Mouse (Mus musculus) hindlimb bud, embryonic 11.5 days (tissue): ENCODE data around the gene Epor.

Experiments
- DNase-seq: peaks from one replicate; pipeline ENCODE4 v3.0.0-alpha.2; 2012; ENCODE audit warnings: low read depth, low spot score; ENCODE audit errors: extremely low spot score

Gene Epor

DNA sequence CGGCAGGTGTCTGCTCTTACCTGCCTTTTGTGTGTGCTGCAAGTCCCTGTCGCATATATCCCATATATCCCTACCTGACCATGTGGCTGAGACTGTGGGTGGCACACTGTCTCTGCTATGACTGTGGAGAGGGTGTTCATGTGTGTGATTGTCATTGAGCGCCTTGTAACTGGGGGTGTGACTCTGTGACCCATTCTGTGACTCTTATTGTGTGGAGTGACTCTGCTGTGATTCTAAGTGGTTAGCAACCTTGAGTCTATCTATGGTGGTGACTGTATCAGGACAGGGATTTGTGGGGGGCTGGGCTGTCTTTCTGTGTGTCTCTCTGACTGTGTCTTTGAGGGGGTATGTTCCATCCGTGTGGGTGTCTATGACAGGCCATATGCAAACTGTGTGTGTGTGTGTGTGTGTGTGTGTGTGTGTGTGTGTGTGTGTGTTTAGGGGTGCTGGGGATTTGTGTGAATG, 25.6 kb downstream of the Epor start:
- no peak for DNase-seq

DNA sequence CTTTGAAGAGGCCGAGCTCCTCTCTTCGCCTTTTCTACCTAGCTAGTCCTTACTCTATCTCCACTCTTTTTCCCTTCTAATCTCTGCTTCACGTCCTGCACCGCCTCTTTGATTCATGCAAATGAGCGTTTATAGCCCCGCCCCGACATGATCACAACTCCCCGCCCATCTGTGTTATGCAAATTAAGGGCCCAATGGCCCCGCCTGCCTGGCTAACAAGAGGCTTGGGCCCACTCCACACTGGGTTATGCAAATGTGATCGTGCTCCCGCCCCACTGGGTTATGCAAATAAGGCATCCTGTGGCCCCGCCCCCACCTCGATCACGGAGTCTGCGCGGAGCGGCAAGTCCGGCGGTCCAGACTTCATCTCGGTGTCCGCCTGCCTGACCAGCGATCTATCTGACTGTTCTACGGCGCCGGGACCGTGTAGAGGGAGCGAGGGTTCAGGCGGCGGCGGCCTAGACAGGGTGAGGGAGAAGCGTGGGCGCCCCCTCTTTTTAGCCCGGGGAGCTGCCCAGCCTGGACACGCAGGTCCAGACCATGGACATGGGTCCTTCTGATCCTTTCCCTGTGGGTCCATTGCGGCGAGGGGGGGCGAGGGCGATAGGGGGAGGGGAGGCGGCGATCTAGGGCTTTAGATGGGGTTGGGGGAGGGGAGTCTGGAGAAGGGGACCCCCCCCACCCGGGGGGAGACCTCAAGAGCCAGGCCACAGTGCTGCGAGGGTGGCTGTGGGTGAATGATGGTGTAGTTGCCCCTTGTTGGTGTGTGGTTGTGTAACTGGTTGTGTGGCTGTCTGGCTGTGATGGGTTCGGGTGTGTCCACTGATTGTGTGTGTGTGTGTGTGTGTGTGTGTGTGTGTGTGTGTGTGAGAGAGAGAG, 26.4 kb downstream of the Epor start, which contains the start of gene Plppr2:
Gene Plppr2, plus strand, starts transcription at position 342 of the 879 bp plus-strand sequence.
- peak; percentile 68 for DNase-seq

DNA sequence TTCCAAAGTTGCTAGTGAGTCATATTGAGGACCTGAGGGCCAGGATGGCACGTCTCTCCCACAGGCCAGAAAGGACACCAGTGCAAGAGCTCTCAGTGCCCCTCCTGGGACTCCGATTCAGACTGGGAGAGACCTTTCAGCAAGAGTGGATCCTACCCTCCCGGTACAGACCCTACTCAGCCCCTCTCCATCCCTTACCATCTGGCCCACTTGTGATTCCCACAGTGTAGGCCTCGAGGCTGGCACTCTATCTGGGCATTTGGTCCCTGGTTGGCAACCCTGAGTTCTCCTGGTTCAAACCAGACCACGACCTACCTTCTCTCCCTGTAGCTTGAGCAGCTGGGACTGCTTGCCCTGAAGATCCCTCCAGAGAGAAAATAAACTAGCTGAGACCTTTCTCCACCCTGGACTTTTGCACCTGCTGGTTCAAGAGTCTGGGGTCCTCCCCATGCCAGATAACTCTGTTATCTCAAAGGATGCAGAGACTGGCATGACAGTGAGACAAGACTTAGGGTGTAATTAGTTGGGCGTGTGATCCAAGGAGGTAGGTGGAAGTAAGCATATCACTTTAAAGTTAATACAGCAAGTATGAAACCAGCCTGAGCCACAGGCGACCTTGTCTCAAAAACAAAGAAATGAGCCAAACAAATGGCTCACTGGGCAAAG, 27.7 kb downstream of the Epor start:
- DNase-seq, result no peak

GRCm38 (mm10) chr9:21934021-21934420, 29.3 kb downstream of the Epor start:
- DNase-seq, result no peak

- DNase-seq, result no peak
Measured at GRCm38 (mm10) chr9:21932445-21933137, 30.7 kb downstream of the Epor start.

DNA sequence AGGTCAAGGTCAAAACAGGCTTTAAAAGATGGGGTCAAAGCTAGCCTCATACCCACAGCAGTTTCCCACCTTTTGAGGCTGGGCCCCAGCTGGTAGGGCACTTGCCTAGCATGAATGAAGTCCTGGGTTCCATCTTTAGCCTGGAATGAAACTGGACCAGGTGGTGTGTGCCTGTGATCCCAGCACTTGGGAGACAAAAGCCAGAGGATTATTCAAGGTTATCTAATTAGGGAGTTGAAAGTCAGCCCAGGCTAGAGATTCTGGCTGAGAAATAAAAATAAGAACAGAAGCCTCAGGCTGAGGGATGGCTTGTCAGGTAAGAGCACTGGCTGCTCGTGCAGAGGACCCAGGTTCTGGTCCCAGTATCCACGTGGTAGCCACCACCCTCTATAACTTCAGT, 31.3 kb downstream of the Epor start:
- no peak for DNase-seq

DNA sequence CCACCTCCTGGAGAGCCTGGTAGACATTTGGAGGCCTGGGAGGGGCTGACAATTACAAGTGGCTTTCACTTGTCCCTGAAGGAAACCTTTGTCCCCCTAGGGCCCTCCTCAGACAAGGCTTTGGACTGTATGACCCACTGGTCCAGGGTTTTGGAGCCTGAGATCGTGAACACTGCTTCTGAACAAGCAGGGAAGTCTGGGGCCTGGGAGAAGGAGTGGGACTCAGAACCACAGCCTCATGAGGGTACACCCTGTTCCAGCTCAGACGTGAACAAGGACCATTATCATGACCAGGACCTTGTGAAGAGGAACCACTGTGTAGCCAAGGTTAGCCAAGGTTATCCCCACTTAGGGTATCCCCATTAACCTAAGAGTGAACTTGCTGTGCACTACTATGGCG, 34.1 kb downstream of the Epor start:
- no peak for DNase-seq

GRCm38 (mm10) chr9:21927208-21927753, 36.0 kb downstream of the Epor start, which contains the start of the genes Ccdc159 and Tmem205:
TSS of gene Ccdc159 (plus strand) at chr9:21927471.
TSS of gene Tmem205 (minus strand) at chr9:21927556.
- DNase-seq, result peak; percentile 94

- DNase-seq, result no peak
Measured at GRCm38 (mm10) chr9:21926784-21927183, 36.5 kb downstream of the Epor start.

GRCm38 (mm10) chr9:21926155-21926554, 37.2 kb downstream of the Epor start:
- no peak for DNase-seq

DNA sequence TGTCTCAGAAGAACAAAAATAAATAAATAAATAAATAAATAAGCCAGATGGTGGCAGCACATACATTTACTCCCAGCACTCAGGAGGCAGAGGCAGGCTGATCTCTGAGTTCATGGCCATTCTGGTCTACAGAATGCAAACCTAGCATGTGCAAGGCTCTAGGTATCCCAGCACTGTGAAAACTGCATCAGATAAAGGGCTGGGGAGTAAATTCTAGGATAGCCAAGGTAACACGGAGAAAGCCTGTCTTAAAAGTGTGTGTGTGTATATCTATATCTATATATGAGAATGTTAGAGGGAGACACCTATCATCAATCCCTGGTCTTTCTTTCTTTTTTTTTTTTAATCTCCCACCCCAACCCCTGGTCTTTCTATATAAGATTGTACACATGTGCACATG, 37.8 kb downstream of the Epor start:
- DNase-seq, result no peak

GRCm38 (mm10) chr9:21925034-21925433, 38.3 kb downstream of the Epor start:
- no peak for DNase-seq

DNA sequence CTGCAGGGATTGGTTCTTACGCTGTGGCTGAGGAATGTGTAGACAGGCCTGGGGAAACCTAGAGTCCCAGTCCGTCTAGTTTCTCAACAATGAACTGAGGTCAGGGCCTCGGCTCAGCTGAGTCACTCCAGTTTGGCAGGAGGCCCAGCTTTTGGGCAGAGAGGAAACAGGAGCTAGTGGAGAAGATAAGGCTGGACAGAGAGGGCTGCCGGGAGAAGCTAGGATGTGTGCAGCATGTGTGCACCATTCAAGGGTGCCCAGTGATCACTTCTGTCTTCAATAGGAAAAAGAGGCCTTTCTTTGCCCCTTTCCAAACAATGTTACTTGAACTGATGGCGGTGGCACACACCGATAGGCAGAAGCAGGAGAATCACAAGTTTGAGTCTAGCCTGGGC, 39.2 kb downstream of the Epor start:
- DNase-seq, result no peak

- no peak for DNase-seq
Measured at GRCm38 (mm10) chr9:21923490-21924098, 39.7 kb downstream of the Epor start.

DNA sequence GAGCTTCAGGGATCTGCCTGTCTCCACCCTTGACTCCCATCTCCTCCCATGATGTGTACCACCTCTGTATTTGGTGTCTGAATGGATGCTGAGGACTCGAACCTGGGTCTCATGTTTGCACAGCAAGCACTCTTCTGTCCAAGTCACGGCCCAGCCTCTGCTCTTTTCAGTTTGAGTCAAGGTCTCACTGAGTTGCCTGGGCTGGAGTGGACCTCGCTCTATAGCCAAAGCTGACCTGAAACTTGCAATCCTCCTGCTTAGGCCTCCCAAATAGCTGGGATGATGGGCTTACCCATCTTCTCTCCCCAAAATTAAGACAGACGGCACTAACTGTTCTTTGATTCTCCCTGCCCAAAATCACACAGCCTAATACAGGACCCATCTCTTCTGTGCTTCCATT, 40.3 kb downstream of the Epor start:
- DNase-seq, result no peak

GRCm38 (mm10) chr9:21918692-21919384, 44.5 kb downstream of the Epor start:
- no peak for DNase-seq

GRCm38 (mm10) chr9:21918035-21918592, 45.2 kb downstream of the Epor start, which contains the start of gene Rab3d:
TSS of gene Rab3d (minus strand) at chr9:21918192.
- DNase-seq, result peak; percentile 86

- no peak for DNase-seq
Measured at GRCm38 (mm10) chr9:21917493-21918034, 45.7 kb downstream of the Epor start.

DNA sequence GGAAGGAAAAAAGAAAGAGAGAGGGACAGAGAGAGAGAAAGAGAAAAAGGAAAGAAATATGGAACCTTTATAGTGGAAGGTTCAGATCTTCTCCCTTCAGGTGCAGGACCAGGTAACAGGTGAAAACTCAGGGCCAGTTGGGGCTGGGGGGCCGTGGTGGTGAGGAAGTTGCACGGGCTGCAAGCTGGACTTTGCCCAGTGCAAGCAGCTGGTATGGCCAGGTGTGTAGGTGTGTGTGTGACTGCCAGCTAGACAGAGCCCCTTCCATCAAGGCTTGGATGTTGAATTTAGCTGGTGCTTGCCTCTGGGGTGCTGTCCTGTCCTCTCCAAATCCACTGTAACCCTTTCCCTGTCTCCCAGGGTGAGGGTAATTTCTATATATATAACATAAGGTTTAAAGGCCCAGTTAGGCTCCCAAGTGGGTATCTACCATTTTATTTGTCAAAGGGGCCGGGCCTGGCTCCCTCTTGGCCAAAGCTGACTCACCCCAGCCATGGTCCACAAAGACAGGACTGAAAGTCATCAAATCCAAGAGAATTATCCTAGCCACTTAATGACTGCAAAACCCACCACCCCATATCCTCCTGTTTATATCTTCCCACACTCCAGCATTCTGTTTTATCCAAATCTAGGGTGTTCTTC, 46.3 kb downstream of the Epor start:
- DNase-seq, result no peak
